Mouse (Mus musculus): ENCODE results near the gene Taf11.
A peak's percentile ranks its signal among the peaks of the same experiment; 100 is the strongest.

The Taf11 gene

DNA sequence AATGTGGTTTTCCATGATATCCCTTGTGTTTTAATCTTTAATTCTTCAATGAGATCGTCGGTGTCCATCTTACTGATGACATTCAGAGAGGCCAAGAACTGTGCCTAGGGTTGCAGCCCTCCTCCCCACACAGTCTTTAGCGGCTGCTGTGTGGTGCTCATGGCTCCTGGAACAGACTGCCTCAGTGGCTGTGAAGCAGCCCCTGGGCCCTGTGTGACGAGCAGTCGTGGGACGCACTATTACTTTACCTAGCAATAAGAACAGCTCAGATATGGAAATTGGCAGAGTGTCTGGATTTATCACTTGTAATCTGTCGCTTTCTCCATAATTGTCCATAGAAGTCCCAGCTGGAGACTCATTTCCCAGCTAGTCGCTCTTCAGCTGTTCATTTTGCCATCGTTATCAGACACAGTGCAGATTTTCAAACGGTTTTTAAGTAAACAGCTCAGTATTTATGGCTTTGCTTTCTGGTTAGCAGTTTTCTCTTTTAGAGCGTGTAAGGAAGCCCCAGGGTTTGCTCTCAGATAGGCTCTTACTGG, 12.6 kb upstream of the Taf11 start:
- DNase-seq (ENCODE audit: extremely low spot score, low read depth, low spot score), result no peak

DNA sequence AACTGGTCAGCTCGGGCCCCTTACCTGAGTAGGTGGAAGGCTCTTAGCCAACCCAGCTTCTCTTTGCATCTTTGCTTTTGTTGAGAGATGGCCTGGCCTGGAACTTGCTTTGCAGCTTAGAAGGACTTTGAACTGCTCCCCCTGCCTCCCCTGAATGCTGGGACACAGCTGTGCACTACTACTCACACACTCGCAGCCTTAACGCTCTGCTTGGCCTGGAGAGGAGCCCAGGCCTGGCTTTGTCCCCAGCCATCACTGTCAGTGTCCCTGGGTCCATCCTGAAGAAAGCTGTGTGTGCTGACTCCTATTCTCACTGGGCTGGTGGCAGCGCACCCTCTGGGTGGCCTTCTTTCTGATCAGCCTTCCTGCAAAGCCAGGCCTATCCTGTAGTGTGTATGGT, 11.0 kb upstream of the Taf11 start:
- no peak for DNase-seq (ENCODE audit: extremely low spot score, low read depth, low spot score)

DNA sequence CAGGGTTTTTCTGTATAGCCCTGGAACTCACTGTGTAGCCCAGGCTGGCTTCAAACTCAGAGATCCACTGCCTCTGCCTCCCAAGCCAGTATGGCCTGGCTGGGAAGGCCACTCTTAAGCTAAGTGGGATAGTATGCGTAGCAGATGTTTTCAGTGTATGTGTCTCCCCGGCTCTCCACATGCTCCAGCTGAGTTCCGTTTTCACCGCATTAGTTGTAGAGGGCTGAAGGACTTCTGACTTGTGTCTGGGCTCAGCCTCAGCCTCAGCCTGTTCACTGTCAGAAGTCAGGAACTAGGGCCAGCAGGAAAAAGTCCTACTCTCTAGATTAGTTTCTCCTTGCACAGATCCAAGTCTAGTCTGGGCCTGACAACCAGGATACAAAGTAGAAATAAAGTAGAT, 6.7 kb upstream of the Taf11 start:
- DNase-seq (ENCODE audit: extremely low spot score, low read depth, low spot score), result no peak

DNA sequence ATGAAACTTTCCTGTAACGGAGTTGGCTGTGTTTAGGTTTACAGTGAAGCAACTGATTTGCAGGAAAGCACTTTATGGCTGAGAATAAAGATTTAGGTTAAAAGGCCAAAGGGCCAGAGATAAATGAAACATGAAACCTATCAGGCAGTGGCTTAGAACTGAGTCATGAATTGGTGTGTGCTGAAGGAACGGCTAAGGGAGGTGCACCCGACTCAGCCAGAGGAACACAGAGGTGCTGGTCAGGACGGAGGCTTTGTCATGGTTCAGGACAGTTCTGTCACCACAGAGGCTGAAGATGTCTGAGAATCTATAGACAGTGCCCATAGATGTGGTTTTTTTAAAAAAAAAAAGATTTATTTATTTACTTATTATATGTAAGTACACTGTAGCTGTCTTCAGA, 5.1 kb upstream of the Taf11 start:
- DNase-seq (ENCODE audit: extremely low spot score, low read depth, low spot score), result no peak

DNA sequence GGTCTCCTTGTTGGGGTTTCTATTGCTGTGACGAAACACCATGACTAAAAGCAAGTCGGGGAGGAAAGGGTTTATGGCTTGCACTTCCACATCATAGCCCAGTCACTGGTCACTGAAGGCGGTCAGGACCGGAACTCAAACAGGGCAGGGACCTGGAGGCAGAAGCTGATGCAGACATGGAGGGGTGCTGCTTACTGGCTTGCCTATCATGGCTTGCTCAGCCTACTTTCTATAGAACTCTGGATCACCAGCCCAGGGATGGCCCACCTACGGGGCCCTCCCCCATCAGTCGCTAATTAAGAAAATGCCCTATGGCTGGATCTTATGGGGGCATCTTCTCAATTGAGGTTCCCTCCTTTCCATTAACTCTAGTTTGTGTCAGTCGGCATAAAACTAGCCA, 1.7 kb upstream of the Taf11 start:
- DNase-seq (ENCODE audit: extremely low spot score, low read depth, low spot score), result no peak

DNA sequence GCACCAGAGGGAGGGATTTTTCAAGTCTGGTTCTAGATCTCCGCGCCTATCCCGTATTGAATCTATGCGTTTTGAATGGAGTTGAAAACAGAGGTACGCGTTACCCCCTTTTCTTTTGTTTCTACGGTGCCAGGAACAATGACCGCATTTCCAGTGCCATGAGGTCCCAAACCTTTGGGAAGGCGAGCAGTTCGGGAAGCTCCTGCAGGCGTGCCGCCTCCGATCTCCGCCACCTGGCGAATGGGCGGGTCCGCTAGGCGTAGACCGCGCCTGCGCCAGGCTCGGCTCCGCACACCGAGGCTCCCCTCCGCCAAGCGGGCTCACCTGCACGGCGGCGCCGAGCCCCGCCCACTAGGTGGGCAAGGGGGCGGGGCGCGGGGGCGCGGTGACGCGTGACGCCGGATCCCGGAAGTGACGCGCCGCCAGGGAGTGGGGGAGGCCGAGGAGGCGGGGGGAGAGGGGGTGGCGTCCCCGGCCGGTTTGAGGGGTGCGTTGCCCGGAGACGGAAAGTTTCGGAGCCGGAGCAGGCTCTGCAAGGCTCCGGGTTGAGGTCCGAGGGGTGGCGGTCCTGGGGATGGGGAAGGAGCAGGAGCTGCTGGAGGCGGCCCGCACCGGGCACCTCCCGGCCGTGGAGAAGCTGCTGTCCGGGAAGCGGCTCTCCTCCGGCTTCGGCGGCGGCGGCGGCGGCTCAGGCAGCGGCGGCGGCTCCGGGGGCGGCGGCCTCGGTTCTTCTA, 589 bp downstream of the Taf11 start, which contains the start of gene Anks1:
TSS of gene Anks1 (plus strand) at position 419 of the 734 bp plus-strand sequence.
- DNase-seq (ENCODE audit: extremely low spot score, low read depth, low spot score), result no peak

DNA sequence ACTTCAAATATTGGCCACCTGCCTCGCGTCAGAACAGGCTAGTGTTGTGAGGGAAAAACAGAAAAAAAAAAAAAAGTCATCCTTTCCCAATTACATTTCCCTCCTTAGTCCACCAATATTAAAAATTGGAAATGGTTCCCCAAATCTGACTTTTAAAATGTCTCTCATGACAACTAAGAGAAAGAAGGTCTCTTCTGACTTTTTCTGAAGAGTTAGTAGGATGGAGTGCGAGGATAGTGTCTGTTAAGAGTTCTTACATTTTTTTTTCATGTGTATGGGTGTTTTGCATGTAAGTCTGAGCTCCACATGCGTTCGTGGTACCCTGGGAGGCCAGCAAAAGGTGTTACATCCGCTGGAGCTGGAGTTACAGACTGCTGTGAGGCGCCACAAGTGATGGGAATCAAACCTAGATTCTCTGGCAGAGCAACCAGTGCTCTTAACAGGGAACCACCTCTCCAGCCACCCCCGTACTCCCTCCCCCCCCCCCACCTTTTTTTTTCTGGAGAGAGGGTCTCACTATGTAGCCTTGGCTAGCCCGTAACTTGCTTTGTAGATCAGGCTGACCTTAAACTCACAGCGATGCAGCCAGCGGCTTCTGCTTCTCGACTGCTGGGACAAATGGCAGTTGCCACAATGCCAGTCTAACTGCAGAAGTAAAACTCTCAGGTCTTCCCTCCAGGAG, 1.3 kb downstream of the Taf11 start:
- DNase-seq (ENCODE audit: extremely low spot score, low read depth, low spot score), result no peak

DNA sequence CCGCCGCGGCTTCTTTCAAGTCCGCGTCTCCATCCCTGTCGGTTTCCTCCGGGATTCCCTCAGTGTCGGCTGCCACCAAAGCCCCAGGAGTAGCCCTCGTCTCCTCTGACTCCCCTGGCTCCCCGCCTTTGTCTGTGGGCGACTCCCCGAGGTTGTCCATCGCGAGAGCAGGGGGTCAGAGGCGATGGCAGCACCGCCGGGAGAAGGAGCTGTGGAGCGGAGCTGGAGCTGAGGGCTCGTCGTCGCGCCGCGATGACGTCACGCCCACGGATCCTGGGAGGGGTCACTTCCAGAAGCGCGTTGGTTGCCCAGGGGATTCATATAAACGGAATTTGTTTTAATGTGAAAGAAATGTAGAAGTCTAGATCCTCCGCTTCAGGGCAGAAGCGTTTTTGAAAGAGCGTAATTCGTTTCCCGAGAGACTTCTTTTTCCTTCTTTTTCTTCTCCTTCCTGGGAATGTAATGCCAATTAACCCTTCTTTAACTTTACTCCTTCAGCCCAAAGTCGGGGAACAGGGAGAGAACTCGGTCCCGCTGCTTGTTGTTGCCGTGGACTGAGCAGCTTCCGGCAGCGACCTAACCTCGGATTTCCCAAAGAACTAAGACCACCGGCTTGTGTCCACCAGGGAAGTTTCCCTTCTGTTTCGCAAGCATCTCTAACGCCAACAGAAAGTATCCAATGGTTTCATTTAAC, 2.0 kb downstream of the Taf11 start:
- peak; percentile 89 for DNase-seq (ENCODE audit: extremely low spot score, low read depth, low spot score)

DNA sequence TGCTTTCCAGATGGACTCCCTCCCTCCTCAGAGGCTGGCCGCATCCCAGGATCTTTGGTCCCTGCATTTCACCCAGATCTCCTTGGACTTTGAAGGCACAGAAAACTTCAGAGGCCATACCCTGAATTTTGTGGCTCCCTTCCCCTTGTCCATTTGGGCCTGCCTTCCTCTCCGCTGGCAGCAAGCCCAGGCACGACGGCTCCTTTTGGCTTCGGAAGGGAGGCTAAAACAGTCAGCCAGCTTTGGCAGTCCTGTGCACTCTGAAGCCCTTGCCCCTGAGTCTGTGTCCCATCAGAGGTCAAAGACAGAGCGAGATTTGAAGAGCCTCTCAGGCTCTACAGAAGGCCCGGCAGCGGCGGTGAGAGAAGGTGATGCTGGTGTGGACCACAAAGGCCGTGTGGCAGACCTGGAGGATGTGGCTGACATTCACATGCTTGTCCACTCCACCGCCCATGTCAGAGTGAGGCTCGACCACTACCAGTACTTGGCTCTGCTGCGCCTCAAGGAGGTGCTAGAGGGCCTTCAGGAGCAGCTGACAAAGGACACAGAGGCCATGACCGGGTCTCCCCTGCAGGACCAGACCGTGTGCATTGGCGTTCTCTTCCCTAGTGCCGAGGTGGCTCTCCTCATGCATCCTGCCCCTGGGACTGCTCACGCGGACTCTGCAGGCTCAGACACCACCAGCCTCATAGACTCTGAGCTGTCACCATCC, 23.0 kb downstream of the Taf11 start:
- DNase-seq (ENCODE audit: extremely low spot score, low read depth, low spot score), result no peak

DNA sequence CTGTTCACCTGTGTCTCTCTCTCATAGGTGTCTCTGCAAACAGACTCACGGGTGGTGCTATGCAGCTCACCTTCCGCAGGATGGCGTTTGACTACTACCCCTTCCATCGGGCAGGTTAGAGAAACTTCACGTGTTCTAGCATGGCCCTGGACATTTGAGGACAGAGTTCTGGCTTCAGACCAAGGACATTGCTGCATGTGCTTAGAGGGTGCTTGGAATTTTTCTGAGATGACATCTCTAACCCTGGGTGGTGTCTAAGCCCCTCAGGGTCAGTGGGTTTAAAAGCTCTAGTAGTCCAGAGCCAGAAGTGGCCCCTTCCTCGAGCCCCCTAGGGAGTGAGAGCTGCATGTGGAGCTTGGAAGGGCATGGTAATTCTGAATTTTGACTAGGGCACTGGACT, 25.6 kb downstream of the Taf11 start:
- no peak for DNase-seq (ENCODE audit: extremely low spot score, low read depth, low spot score)

DNA sequence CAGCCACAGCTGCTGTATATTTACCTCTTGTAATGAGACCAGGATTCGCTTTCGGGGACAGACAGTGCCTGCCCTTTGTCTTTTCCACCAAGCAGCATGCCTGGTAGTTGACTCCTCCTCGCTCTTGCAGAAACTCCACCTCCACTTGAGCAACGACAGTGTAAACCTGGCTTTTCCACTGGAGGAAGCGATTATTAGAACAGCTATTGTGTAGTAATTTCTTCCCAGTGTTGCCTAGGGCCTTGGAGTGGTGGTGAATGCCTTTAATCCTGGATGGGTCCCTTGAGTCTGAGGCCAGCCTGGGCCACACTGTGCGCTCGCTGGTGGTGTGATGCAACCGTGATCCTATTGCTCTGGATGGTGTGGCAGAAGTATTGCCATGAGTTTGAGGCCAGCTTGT, 26.5 kb downstream of the Taf11 start:
- no peak for DNase-seq (ENCODE audit: extremely low spot score, low read depth, low spot score)

DNA sequence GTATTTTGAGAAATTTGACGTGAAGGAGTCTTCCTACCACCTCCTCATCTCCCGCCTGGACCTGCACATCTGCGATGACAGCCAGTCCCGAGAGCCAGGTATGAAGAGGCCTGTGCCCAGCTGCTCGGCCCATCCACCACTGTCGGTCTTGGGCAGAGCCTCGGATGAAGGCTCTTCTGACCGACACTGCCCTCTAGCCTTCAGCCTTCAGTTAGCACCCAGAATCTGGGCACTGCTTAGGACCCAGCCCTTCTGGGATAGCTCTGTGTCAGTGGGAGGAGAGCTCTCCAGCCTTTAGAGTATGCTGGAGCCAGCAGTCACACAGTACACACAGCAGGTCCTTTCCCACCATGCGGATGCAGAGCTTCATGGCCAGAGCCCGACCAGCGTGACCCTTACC, 28.1 kb downstream of the Taf11 start:
- DNase-seq (ENCODE audit: extremely low spot score, low read depth, low spot score), result no peak

DNA sequence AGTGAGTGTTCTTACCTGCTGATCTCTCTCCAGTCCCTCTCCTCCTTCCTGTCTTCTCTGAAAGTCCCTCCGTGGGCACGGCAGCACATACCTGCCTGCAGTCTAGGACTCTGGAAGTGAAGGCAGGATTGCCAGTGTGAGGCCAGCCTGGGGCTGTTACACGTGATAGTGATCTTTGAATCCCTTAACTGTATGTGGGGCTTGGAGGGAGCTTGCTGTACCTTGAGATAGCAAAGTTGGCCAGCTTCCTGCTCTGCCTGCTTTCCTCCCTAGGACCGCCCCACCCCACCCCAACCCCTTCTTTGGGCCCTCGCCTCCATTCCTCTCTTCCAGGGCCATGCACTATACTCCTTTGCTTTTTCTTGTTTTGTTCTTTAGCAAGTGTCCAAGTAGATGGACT, 35.1 kb downstream of the Taf11 start:
- no peak for DNase-seq (ENCODE audit: extremely low spot score, low read depth, low spot score)

DNA sequence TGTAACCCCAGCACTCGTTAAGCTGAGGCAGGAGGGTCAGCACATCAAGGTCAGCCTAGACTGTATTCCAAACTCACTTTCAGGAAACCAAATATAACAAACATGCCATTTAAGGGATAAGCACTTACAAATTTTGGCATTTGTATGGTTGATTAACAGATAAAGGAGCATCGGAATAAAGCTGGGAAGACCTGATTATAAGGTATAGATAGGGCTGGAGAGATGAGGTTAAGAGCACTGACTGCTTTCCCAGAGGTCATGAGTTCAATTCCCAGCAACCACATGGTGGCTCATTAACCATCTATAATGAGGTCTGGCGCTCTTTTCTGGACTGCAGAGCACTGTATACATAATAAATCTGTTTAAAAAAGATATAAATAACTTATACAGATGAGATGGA, 36.1 kb downstream of the Taf11 start:
- DNase-seq (ENCODE audit: extremely low spot score, low read depth, low spot score), result no peak

DNA sequence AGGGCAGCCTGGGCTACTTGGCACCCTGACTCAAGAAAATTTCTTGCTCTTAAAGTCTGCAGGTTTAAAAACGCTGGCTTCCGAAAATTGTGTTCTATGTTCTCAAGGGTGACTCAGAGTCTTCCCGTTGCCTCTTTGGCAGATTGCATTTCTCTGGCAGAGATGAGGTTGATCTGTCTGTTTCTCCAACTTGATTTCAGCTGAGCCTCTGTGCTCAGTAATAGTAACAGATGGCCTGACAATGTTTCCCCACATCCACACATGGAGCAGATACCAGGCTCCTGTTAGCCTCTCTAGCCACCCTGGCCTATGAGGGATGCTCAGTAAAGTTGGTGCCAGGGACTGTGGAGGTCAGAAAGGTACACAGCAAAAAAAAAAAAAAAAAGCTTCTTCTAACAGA, 37.8 kb downstream of the Taf11 start:
- no peak for DNase-seq (ENCODE audit: extremely low spot score, low read depth, low spot score)

DNA sequence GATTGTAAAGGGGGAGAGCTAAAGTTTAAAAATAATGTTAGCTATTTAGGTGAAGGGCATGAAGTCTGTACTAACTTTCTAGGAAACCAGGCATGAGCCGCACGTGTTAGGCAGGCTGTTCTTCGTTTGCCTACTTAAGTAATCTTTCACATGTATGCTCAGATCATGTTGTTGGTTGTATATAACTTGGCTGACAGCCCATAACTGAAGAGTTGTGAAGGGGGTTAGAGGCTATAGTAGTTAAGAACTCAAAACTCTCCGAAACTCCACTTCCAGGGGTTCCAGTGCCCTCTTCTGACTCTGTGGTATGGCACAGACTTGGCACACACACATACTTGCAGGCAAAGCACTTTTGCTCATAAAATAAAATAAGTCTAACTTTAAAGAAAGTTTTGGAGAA, 42.9 kb downstream of the Taf11 start:
- no peak for DNase-seq (ENCODE audit: extremely low spot score, low read depth, low spot score)

DNA sequence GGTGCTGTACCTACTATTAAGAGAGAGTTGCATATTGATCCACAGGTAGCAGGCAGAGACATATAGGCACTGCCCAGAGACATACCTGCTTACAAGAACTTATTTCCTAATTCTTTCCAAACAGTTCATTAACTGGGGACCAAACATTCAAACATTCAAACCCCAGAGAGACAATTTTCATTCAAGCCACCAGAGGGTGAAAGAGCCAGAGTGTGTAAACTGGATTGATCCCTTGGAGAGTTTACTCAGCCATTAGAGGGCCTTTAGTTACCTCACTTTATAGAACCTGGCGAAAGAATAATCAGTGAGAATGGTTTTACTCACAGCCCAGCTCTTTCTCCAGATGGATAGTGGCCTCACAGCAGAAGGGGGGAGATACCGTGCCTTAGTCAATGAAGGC, 44.2 kb downstream of the Taf11 start:
- DNase-seq (ENCODE audit: extremely low spot score, low read depth, low spot score), result no peak

DNA sequence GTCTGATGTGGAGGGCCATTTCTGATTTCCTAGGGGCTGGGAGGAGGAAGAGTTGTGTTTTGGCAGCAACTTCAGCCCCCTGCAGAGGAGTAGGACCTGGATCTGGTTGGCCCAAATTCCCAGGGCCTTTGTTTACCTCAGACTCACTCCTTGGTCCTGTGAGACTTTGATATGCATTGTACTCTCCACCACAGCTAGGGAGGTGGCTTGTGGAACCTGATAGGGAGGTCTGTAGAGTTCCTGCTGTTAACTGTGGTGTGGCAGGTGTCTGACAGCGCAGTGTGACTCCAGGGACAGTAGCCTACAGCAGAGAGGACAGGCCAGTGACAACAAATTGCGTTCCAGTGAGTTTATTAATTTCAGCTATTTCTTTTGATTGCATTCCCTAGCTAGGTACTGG, 50.5 kb downstream of the Taf11 start:
- no peak for DNase-seq (ENCODE audit: extremely low spot score, low read depth, low spot score)

DNA sequence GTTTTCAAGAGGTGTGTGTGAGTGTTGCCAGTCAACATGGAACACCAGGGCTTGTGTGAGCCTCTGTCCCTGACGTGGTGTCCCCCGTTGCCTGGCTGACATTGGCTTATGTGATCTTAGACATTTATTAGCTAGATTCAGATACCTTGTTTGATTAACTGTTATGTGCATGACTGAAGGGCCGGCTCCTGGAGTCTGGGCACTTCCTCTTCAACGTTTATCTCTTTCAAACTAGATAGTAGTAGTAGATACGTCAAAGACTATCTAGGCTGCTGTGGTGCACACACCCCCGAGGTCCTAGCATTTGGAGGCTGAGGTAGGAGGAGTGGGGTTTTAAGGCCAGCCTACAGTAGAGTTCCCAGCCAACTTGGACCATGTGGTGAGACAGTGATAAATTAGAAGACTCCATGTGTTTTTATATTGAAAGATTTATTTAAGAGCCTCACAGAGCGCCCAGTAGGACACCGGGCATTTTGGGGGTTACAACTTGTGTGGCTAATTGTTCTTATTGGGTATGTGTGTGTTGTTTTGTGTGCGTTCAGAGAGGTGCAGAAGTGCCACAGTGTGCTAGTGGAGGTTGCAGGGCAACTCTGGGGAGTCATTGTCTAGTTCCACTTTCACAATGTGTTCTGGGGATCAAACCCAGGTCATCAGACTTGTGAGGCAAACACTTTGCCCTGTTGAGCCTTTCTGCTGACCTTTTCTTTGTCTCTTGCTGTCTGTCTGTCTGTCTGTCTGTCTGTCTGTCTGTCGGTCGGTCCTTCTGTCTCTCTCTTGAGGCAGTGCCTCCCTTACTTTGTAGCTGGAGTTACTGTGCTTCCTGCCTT, 51.8 kb downstream of the Taf11 start:
- DNase-seq (ENCODE audit: extremely low spot score, low read depth, low spot score), result no peak

All from hindlimb bud, embryonic 11.5 days (tissue).